Mouse (Mus musculus): ENCODE results near the gene Hs3st5.

DNA sequence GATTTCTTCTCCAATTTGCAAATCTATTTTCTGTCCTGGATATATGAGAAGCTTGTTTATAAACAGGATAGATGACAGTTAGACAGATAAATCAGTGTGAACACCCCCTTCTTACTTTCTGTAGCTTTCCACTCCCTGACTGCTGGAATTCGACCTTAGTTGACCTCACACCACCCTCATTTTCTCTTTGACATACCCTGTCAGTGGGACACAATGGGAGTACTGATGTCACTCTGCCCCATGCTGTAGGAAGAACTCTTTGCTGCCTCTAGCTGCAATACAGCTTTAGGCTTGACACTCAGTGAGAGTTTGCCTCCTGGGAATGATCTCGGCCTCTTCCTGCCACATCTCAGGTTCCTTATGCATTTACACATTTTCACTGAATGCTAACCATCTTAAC, 297.1 kb downstream of the Hs3st5 start:
- TF ChIP-seq CTCF (IDR thresholded peaks at IDR 0.05; ENCODE audit: insufficient read depth, low read depth, low read length) (no peak), POLR2A (IDR thresholded peaks at IDR 0.05; ENCODE audit: insufficient read depth, low read depth, low read length) (no peak)
